Mouse (Mus musculus) embryonic facial prominence, embryonic 11.5 days (tissue): ENCODE results near the gene Tead1. TPM values are rescaled to one million over a fixed set of nuclear protein-coding genes. Genes with fewer than 3 reads are reported as not detected.

Source experiments
- ATAC-seq: fragments of 200-750 bp; cut with Nextera tagmentation; replicated peaks from 2 replicates; pipeline ENCODE4 v1.8.0; 2017; ENCODE audit warnings: low read depth; ENCODE audit not compliant: insufficient number of reproducible peaks, low FRiP score, low TSS enrichment
- DNase-seq: peaks from one replicate; pipeline ENCODE4 v3.0.0-alpha.2; 2015; ENCODE audit warnings: low spot score
- H3K27ac ChIP-seq: fragments of 300-500 bp; sonication (generic); replicated peaks from 2 replicates; pipeline ENCODE4 v1.5.1; 2014; ENCODE audit warnings: mild to moderate bottlenecking, low read depth, low read length, control low read depth
- H3K27me3 ChIP-seq: fragments of 300-500 bp; sonication (generic); 2 replicates; pipeline ENCODE4 v1.6.1; 2014; ENCODE audit warnings: mild to moderate bottlenecking, low read length, moderate library complexity, mixed read lengths; ENCODE audit not compliant: control insufficient read depth, insufficient read depth
- H3K36me3 ChIP-seq: fragments of 300-500 bp; sonication (generic); replicated peaks from 2 replicates; pipeline ENCODE4 v1.6.1; 2014; ENCODE audit warnings: low read depth, mild to moderate bottlenecking, low read length, moderate library complexity, mixed read lengths; ENCODE audit not compliant: control insufficient read depth, insufficient read depth
- H3K4me1 ChIP-seq: fragments of 300-500 bp; sonication (generic); 2 replicates; pipeline ENCODE4 v1.6.1; 2014; ENCODE audit warnings: low read length, mixed read lengths; ENCODE audit not compliant: control insufficient read depth, insufficient read depth
- H3K4me2 ChIP-seq: fragments of 300-500 bp; sonication (generic); 2 replicates; pipeline ENCODE4 v1.6.1; 2014; ENCODE audit warnings: low read depth, mild to moderate bottlenecking, control low read depth, low read length, moderate library complexity
- H3K4me3 ChIP-seq: fragments of 300-500 bp; sonication (generic); 2 replicates; pipeline ENCODE4 v1.5.1; 2014; ENCODE audit warnings: low read depth, low read length, control low read depth
- H3K9ac ChIP-seq: fragments of 300-500 bp; sonication (generic); replicated peaks from 2 replicates; pipeline ENCODE4 v1.6.1; 2014; ENCODE audit warnings: mild to moderate bottlenecking, control low read depth, low read length
- H3K9me3 ChIP-seq: fragments of 300-500 bp; sonication (generic); replicated peaks from 2 replicates; pipeline ENCODE4 v1.6.1; 2016; ENCODE audit warnings: mild to moderate bottlenecking, low read length, inconsistent platforms, mixed read lengths; ENCODE audit not compliant: control insufficient read depth
- WGBS: fragments of 180-500 bp; shearing (Covaris S2); extraction: QIAGEN DNeasy Blood & Tissue Kit; methylation state at CpG from one replicate; pipeline ENCODE4 v1.1.7; 2014; 5-methylcytosine and 5-hydroxymethylcytosine counted together
- polyA plus RNA-seq: library from polyadenylated mRNA; unstranded; fragments of >200 nt; fragmentation: Nextera tagmentation; extraction: Ambion mirVana; gene quantifications from 2 replicates; pipeline ENCODE4 v1.2.1, GENCODE M21; 2014

Tead1 gene
- polyA plus RNA-seq, 1 experiment from 2014 or later, result 16.7 TPM

GRCm38 (mm10) chr7:112679513-112680245 lies 561 bp downstream of the Tead1 start:
- DNase-seq (peak; percentile 76), ATAC-seq (peak; percentile 71)
- peak overlapping the region; percentile 85 for H3K4me2 ChIP-seq
- peak overlapping the region; percentile 98 for H3K9ac ChIP-seq
- peak overlapping the region; percentile 96 for H3K4me3 ChIP-seq
- H3K9me3 ChIP-seq, result no peaks in the 10 kb centered on the region
- under 1% methylated on average over 90 of the region's 95 CpGs for WGBS
- peak overlapping the region; percentile 91 for H3K27ac ChIP-seq
- no peaks in the 10 kb centered on the region for H3K36me3 ChIP-seq
- no peaks in the 10 kb centered on the region for H3K27me3 ChIP-seq
- peaks cover 4% of the 10 kb centered on the region for H3K4me1 ChIP-seq

GRCm38 (mm10) chr7:112680498-112681251 lies 1.6 kb downstream of the Tead1 start:
- Histone ChIP-seq H3K4me2 (peak overlapping the region; percentile 85), H3K4me3 (peak overlapping the region; percentile 96), H3K27ac (0 out of 2 replicates have a peak overlapping the region, but pooled peaks have one; percentile 11), H3K4me1 (peaks cover 11% of the 10 kb centered on the region), H3K36me3 (no peaks in the 10 kb centered on the region), H3K9me3 (no peaks in the 10 kb centered on the region), H3K27me3 (no peaks in the 10 kb centered on the region), H3K9ac (peak overlapping the region; percentile 59)
- ATAC-seq (peak; percentile 37; the same call in 1 of the 2 replicates), DNase-seq (peak; percentile 69)
- under 1% methylated on average over 22 of the region's 22 CpGs for WGBS

GRCm38 (mm10) chr7:112684626-112685561 lies 5.8 kb downstream of the Tead1 start:
- H3K9me3 ChIP-seq, result no peaks in the 10 kb centered on the region
- H3K4me2 ChIP-seq, result peak overlapping the region; percentile 38
- no peak overlapping the region; the same call in 1 of the 2 replicates for H3K27ac ChIP-seq
- H3K27me3 ChIP-seq, result no peaks in the 10 kb centered on the region
- H3K36me3 ChIP-seq, result no peaks in the 10 kb centered on the region
- peaks cover 14% of the 10 kb centered on the region for H3K4me1 ChIP-seq
- WGBS, result 8% methylated on average over 23 of the region's 23 CpGs
- 0 out of 2 replicates have a peak overlapping the region, but pooled peaks have one; percentile 10 for H3K9ac ChIP-seq
- 0 out of 2 replicates have a peak, but pooled peaks have one; percentile 35 for ATAC-seq
- DNase-seq, result peak; percentile 70
- H3K4me3 ChIP-seq, result no peak overlapping the region

- no peaks in the 10 kb centered on the region for H3K9me3 ChIP-seq
- H3K27ac ChIP-seq, result no peak overlapping the region
- peak; percentile 49 for DNase-seq
- no peak overlapping the region for H3K4me2 ChIP-seq
- peaks cover 14% of the 10 kb centered on the region for H3K4me1 ChIP-seq
- ATAC-seq, result no peak
- H3K27me3 ChIP-seq, result no peaks in the 10 kb centered on the region
- no peak overlapping the region for H3K4me3 ChIP-seq
- H3K9ac ChIP-seq, result no peak overlapping the region
- WGBS, result 29% methylated on average over 3 of the region's 3 CpGs
- no peaks in the 10 kb centered on the region for H3K36me3 ChIP-seq
Observed at GRCm38 (mm10) chr7:112685993-112686392, 6.9 kb downstream of the Tead1 start.

- Histone ChIP-seq H3K27ac (no peak overlapping the region; the same call in 1 of the 2 replicates), H3K9ac (no peak overlapping the region), H3K4me1 (peaks cover 18% of the 10 kb centered on the region), H3K4me3 (no peak overlapping the region), H3K4me2 (no peak overlapping the region), H3K9me3 (no peaks in the 10 kb centered on the region), H3K27me3 (no peaks in the 10 kb centered on the region), H3K36me3 (no peaks in the 10 kb centered on the region)
- ATAC-seq (peak; percentile 50; the same call in 1 of the 2 replicates), DNase-seq (peak; percentile 81)
- WGBS, result 18% methylated on average over 10 of the region's 10 CpGs
Observed at GRCm38 (mm10) chr7:112686586-112686985, 7.5 kb downstream of the Tead1 start.

GRCm38 (mm10) chr7:112688425-112689001 lies 9.4 kb downstream of the Tead1 start:
- H3K4me3 ChIP-seq, result no peak overlapping the region
- no peak for ATAC-seq
- H3K9ac ChIP-seq, result no peak overlapping the region
- H3K27ac ChIP-seq, result no peak overlapping the region
- 30% methylated on average over 9 of the region's 9 CpGs for WGBS
- H3K36me3 ChIP-seq, result no peaks in the 10 kb centered on the region
- no peak for DNase-seq
- no peaks in the 10 kb centered on the region for H3K9me3 ChIP-seq
- H3K4me1 ChIP-seq, result peaks cover 18% of the 10 kb centered on the region
- H3K27me3 ChIP-seq, result no peaks in the 10 kb centered on the region
- no peak overlapping the region for H3K4me2 ChIP-seq
